Mouse (Mus musculus) layer of hippocampus, postnatal 25 days (tissue): ENCODE measurements around the gene Trpm8. TPM values are rescaled to one million over a fixed set of nuclear protein-coding genes. Genes with fewer than 3 reads are reported as not detected.

Experiments used
- DNase-seq, 2 experiments: peaks; one replicate each; pipeline ENCODE4 v3.0.0; 2022; ENCODE audit warnings: mixed read lengths in 2 of 2, low spot score in 1 of 2; ENCODE audit errors: extremely low spot score in 1 of 2
- total RNA-seq, 2 experiments: library from RNA; stranded (reverse); gene quantifications; 2 replicates each; pipeline ENCODE4 v1.2.3; 2021

Gene Trpm8
- total RNA-seq, 2 experiments from 2014 or later = 0.12 TPM

GRCm38 (mm10) chr1:88422045-88422444 is 144.6 kb downstream of the Trpm8 start:
- no peak for DNase-seq

- DNase-seq = no peak
Measured at GRCm38 (mm10) chr1:88422846-88423395, 145.5 kb downstream of the Trpm8 start.

- peak; percentile 80 to 94 for DNase-seq
Measured at GRCm38 (mm10) chr1:88424602-88425252, 147.3 kb downstream of the Trpm8 start.

GRCm38 (mm10) chr1:88427987-88428741 is 150.7 kb downstream of the Trpm8 start:
- no peak for DNase-seq

- no peak for DNase-seq
Measured at GRCm38 (mm10) chr1:88429413-88429812, 152.0 kb downstream of the Trpm8 start.

- no peak for DNase-seq
Measured at GRCm38 (mm10) chr1:88431262-88431661, 153.8 kb downstream of the Trpm8 start.

- no peak for DNase-seq
Measured at GRCm38 (mm10) chr1:88432601-88433000, 155.1 kb downstream of the Trpm8 start.

- no peak for DNase-seq
Measured at GRCm38 (mm10) chr1:88433096-88433883, 155.8 kb downstream of the Trpm8 start.

GRCm38 (mm10) chr1:88434057-88434456 is 156.6 kb downstream of the Trpm8 start:
- no peak for DNase-seq

GRCm38 (mm10) chr1:88437206-88438126 is 160.0 kb downstream of the Trpm8 start:
- DNase-seq = no peak

Other genes starting within 250 kb of the Trpm8 start
- not detected for gene Ugt1a10, start 222.3 kb upstream of the Trpm8 start, total RNA-seq
- not detected for gene Ugt1a9, start 206.9 kb upstream of the Trpm8 start, total RNA-seq
- not detected for gene Ugt1a8, start 189.8 kb upstream of the Trpm8 start, total RNA-seq
- under 1 TPM; 0.31 to 0.57 TPM for gene Ugt1a7c, start 182.6 kb upstream of the Trpm8 start, total RNA-seq
- gene Ugt1a6b, start 174.4 kb upstream of the Trpm8 start, total RNA-seq = under 1 TPM in 1 of 2 experiments, not detected in 1; 0.40 TPM
- gene Ugt1a6a, start 142.9 kb upstream of the Trpm8 start, total RNA-seq = 1 to 10 TPM in 1 of 2 experiments, under 1 TPM in 1; 0.57 to 1.5 TPM
- not detected for gene Ugt1a5, start 111.6 kb upstream of the Trpm8 start, total RNA-seq
- not detected for gene Ugt1a2, start 77.1 kb upstream of the Trpm8 start, total RNA-seq
- gene Dnajb3, start 71.9 kb upstream of the Trpm8 start, total RNA-seq = 1 to 10 TPM; 2.7 to 4.0 TPM
- gene Ugt1a1, start 65.7 kb upstream of the Trpm8 start, total RNA-seq = not detected
- under 1 TPM in 1 of 2 experiments, not detected in 1; 0.21 TPM for gene Mroh2a, start 50.7 kb upstream of the Trpm8 start, total RNA-seq
- 10 to 100 TPM; 26.9 to 33.9 TPM for gene Hjurp, start within 50 bp of the Trpm8 start, total RNA-seq
- under 1 TPM in 1 of 2 experiments, not detected in 1; 0.42 TPM for gene Spp2, start 129.3 kb downstream of the Trpm8 start, total RNA-seq
- gene Glrp1, start 232.4 kb downstream of the Trpm8 start, total RNA-seq = not detected